Mouse (Mus musculus) cortical plate, adult 2 months (tissue): Measurements from ENCODE around the gene Rpl10a.

Experiments
- CTCF ChIP-seq: fragments of 200-500 bp; IDR thresholded peaks from 2 replicates; pipeline ENCODE4 v1.5.1; 2011; ENCODE audit warnings: mild to moderate bottlenecking, control low read depth, low read length; ENCODE audit not compliant: insufficient read depth; ENCODE audit errors: extremely low read depth
- POLR2A ChIP-seq: fragments of 200-500 bp; IDR thresholded peaks from 2 replicates; pipeline ENCODE4 v1.6.1; 2011; ENCODE audit warnings: mild to moderate bottlenecking, low read length, control low read depth; ENCODE audit not compliant: insufficient read depth; ENCODE audit errors: extremely low read depth

DNA sequence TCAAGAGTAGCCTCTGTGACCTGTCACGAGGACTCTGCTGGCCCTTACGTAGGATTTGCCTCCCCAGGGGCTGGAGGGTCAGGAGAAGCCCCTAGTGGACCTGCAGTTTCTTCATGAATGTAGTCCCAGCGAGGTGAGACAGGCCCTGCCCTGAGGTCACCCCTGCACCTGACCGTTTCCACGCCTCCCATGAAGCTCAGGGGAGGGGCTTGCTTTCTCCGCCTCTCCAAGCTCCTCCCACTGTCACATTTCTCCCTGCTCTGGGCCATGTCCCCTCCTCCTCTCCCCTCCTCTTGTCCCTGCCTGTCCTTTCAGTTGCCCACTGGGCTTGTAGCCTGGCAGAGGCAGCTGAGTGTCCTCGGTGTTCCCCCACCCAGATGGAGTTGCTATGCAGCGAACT is 11.2 kb upstream of the Rpl10a start:
- no peak for TF ChIP-seq CTCF
- TF ChIP-seq POLR2A: no peak
